Comparison of ENCODE assay signal across 30 mouse cellular contexts in the genomic region with DNA sequence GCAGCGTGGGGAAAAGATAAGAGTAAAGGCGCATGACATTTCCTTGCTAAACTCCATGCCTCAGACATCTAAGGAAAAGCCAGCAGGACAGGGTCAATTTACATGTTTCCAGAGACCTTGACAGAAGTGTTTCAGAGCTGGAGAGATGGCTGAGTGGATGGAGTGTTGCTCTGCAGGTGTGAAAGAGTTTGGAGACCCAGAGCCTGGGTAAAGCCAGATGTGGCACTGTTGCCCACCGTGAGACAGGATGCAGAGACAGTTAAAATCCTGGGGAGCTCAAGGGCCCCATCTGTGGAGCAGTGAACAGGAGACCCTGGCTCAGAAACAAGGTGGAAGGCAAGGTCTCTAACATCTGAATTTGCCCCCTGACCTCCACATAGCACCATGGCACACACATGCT. TPM values are rescaled to one million over a fixed set of nuclear protein-coding genes. Genes with fewer than 3 reads are reported as not detected.
"Had no signal": no experiment of that assay in that cellular context is flagged by ENCODE, and none has a peak within 500 bp of the region (broad histone marks: within the 10 kb centered on the region; RNA-seq: fewer than 3 reads in every experiment).

No protein-coding gene starts in this region.

- H3K9ac ChIP-seq: embryonic facial prominence, embryonic 12.5 days; embryonic facial prominence, embryonic 13.5 days; embryonic facial prominence, embryonic 15.5 days; forebrain, embryonic 12.5 days; forebrain, embryonic 13.5 days; forebrain, embryonic 15.5 days; forebrain, postnatal 0 days had no signal

- H3K36me3 ChIP-seq: embryonic facial prominence, embryonic 10.5 days; embryonic facial prominence, embryonic 12.5 days; forebrain, embryonic 10.5 days; forebrain, embryonic 12.5 days; forebrain, embryonic 15.5 days had no signal

- ATAC-seq: forebrain, embryonic 13.5 days; forebrain, embryonic 14.5 days; forebrain, embryonic 15.5 days; forebrain, embryonic 16.5 days; forebrain, postnatal 0 days had no signal

- DNase-seq: cerebellum, adult 2 months; cerebellum, adult 8-10 months; cerebellum, adult 9-10 months; cerebellum, adult 9-11 months; cerebellum, postnatal 10 days; cerebellum, postnatal 14 days; cerebellum, postnatal 25 days; cerebellum, postnatal 36 days; embryo, embryonic 11 days; forebrain, postnatal 0 days; gastrocnemius, adult 2 months; gastrocnemius, postnatal 10 days; gastrocnemius, postnatal 14 days; gastrocnemius, postnatal 25 days; gastrocnemius, postnatal 36 days; heart, adult 18-20 months had no signal

- H3K4me1 ChIP-seq: embryonic facial prominence, embryonic 12.5 days; forebrain, embryonic 13.5 days; forebrain, embryonic 15.5 days had no signal

- H3K4me2 ChIP-seq: embryonic facial prominence, embryonic 12.5 days; embryonic facial prominence, embryonic 13.5 days; embryonic facial prominence, embryonic 15.5 days; forebrain, embryonic 12.5 days; forebrain, embryonic 13.5 days; forebrain, embryonic 15.5 days had no signal

- H3K9me3 ChIP-seq: embryonic facial prominence, embryonic 10.5 days; embryonic facial prominence, embryonic 12.5 days; embryonic facial prominence, embryonic 13.5 days; embryonic facial prominence, embryonic 15.5 days; forebrain, embryonic 10.5 days; forebrain, embryonic 12.5 days; forebrain, embryonic 13.5 days; forebrain, embryonic 15.5 days had no signal

- H3K4me3 ChIP-seq: embryonic facial prominence, embryonic 10.5 days; embryonic facial prominence, embryonic 12.5 days; embryonic facial prominence, embryonic 13.5 days; embryonic facial prominence, embryonic 15.5 days; erythroblast, embryonic 14.5 days; forebrain, embryonic 10.5 days; forebrain, embryonic 12.5 days; forebrain, embryonic 13.5 days; forebrain, embryonic 15.5 days; gastrocnemius, adult 2 months had no signal

- H3K27me3 ChIP-seq: embryonic facial prominence, embryonic 12.5 days; embryonic facial prominence, embryonic 13.5 days; embryonic facial prominence, embryonic 15.5 days; forebrain, embryonic 12.5 days; forebrain, embryonic 13.5 days; forebrain, embryonic 15.5 days had no signal

- H3K27ac ChIP-seq: embryonic facial prominence, embryonic 10.5 days; embryonic facial prominence, embryonic 12.5 days; embryonic facial prominence, embryonic 13.5 days; embryonic facial prominence, embryonic 15.5 days; forebrain, embryonic 10.5 days; forebrain, embryonic 12.5 days; forebrain, embryonic 13.5 days; forebrain, embryonic 15.5 days; gastrocnemius, adult 2 months had no signal

RNA-seq across cellular contexts. Expression of a gene that starts 19.7 kb away (rescaled TPM):
- total RNA-seq: common myeloid progenitor, adult 5-6 weeks; granulocyte monocyte progenitor cell, adult 5-6 weeks had no signal
- polyA plus RNA-seq: embryonic facial prominence, embryonic 11.5 days; erythroblast, embryonic 14.5 days had no signal
